Mouse (Mus musculus) left cerebral cortex, postnatal 4 days (tissue): ENCODE data around the gene Txnl4b. TPM values are rescaled to one million over a fixed set of nuclear protein-coding genes. Genes with fewer than 3 reads are reported as not detected.

ENCODE experiments used
- DNase-seq: peaks from one replicate; pipeline ENCODE4 v3.0.0-alpha.2; 2022
- intact Hi-C: fragments of 180-260 bp; cut with DNase I; formaldehyde crosslinking; loops from one replicate; pipeline ENCODE4 v1.15.1; 2025
- total RNA-seq, 2 experiments: library from RNA; stranded (reverse); gene quantifications; 2 replicates each; pipeline ENCODE4 v1.2.3; 2021

Gene Txnl4b
- 1 to 10 TPM; 8.7 to 9.2 TPM for total RNA-seq

DNA sequence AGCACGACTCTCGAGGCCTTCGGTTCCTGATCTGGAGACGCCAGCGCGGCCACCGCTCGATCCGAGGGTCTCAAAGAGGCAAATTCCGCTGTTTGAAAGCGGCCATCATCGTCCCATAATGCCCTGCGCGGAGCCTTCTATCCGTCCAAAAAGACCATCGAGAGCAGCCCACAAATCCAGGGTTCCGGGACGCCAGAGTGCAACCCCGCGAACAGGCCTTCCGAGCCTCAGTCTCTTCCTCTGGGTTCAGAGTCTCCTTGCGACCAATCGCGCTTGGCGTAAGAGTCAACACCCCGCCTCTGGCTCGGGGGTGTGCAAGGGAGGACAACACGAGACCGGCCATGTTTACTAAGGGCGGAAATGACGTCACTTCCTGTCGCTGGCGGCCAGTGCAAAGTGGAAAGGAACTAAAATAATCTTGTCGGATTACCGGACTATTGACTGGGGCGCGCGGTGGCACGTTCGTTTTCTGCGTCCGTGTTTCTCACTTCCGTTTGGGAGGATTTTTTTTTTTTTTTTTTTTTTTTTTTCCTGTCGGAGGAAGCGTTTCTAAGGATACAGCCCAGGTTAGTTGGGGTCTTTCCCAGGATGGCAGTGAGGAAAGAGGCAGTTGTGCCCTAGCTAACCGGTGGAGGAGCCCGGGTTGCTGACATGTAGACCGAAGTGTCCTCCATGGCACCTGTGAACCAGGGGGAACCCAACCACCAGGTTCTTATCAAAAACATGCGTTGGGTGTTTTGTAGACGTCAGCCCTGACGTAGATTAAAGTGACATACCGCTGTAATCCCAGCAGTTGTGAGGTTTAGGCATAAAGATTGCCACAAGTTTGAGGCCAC lies at the start of gene Txnl4b, which contains the start of gene Dhx38:
Gene Txnl4b, plus strand, starts transcription at position 395 of the 836 bp plus-strand sequence.
Gene Dhx38, minus strand, starts transcription at position 364 of the 836 bp plus-strand sequence.
- intact Hi-C loops, result no loop called here
- peak; percentile 98 for DNase-seq

DNA sequence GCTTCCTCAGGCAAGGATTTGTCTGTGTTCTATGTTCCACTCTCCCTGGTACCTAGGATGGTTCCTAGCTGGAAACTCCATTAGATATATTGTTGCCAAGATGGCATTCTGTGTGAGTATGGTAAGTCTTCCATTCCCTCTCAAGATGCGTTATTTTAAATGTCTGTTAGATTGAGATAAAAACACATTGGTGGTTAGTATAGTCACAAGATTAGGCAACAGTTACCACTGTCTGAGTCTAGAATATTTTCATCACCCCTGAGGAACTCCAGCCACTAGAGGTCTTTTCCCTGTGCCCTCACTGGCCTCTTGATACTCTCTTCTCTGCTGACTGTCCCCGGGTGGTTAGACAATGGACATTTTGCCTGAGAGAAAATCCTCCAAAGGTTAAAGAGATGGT lies 41.7 kb upstream of the Txnl4b start:
- no peak for DNase-seq
- intact Hi-C loops, result no loop called here

DNA sequence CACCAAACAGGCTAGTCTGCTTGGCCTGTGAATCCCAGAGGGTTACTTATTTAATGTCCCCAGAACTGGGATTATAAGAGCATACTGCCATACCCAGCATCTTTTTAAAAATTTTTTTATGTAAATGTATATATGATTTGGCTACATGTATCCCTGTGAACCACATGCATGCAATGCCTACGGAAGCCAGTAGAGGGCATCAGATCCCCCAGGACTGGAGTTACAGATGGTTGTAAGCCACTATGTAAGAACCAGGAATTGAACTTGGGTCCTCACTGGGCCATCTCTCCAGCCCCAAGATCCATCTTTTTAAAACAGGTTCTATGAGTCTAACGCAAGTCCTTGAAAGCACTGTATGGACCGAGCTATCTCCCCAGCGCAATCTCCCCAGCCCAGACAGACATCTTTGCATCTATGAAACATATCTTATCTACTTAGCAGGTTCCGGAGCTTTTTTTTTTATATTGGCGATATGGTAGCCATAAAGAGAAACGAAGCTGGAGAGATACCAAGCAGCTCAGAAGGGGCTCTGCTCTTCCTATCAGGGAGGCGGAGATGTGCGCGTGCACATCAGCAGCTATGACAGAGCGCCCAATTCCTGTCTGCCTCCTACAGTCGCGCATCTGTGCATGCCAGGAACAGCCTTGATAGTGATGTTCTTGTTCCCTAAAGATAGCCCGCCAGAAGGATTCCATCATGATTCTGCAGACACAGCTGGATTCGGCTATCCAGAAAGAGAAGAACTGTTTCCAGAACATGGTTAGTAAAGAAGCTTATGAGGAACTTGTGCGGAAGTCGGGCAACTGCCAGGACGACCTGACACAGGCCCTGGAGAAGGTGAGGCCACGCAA lies 30.3 kb upstream of the Txnl4b start:
- intact Hi-C loops, result no loop called here
- peak; percentile 49 for DNase-seq

DNA sequence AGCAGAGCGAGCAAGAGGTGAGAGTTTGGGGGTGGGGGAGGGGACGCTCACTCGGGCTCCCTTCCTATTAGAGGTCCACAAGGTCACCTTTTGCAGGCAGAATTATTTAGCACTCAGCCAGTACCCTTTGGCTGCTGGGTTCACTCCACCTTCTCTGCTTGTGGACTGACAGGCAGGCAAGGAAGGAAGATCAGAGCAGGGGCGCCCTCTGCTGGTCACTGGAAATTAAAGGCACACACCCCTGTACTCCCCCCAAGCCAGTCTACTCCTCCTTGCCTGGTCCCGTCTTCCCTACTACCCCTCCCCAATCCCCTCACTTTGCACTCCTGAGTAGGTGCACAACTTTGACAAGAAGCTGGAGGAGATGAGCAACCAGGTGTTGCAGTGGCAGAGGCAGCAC lies 29.0 kb upstream of the Txnl4b start:
- DNase-seq, result peak; percentile 83
- intact Hi-C loops, result no loop called here

DNA sequence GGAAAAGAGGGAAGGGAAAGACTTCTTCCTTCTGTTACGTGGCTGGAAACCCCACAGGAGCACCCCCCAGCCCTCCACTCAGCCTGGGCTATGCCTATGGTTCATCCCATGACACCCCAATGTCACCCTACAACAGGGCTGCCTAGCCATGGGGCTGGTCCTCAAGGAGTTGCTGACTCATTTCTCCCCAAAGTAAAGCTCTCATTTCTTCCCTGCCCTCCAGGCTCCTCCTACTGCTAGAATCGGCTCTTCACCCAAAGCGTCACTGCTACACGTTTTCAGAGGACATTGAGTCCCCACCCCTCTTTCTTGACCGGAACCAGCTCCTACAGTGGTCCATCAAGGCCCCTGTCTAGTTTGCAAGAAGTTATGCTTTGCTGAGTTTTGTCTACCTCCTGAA lies 23.5 kb upstream of the Txnl4b start:
- intact Hi-C loops, result no loop called here
- no peak for DNase-seq

DNA sequence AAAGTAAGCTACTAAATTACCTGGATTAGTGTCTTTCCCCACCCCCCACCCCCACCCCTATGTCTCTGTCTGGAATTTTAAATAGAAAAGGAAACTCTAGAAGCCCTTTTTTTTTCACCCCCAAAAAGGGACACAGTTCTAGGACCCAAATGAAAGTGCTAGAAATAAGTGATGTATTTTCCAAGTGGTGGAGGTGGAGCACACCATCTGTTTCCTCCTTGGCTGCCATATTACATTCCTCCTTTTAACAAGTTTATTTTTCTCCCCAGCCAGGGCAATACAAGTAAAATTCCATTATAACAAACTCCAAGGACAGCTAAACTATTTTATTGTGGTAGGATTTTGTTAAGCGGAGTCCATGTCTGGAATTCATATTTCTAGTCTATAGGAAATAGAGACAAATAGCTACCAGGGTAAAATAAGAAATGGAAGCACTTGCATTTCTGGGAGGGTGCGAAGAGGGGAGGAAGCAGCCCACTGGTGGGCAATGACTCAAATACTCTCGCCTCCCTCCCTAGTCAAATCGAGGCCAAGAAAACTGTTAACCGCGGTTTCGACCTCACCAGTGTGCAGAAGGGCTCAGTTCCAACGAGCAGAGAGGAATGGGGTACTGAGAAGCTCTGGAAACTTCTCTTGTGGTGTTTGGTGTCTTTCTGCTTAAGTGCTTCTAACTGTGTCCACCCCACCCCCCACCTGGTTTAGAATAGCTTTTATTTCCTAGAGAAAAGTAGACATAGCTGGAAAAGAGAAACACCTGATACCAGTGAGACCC lies 22.8 kb upstream of the Txnl4b start:
- intact Hi-C loops, result no loop called here
- no peak for DNase-seq

DNA sequence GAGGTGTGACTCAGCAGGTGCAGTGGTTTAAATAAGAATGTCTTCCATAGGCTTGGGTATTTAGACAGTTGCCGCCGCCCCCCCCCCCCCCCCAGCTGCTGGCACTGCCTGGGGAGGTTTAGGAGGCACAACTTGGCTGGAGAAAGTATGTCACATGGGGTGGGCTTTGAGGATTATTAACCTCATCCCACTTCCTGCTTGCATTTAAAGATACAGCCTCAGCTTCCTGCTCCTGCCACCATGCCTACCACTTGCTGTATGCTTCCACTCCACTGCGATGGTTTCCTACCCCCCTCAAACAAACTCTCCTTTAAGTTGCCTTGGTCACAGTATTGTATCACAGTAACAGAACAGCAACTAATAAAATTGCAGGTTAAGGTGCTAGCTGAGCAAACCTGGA lies 21.6 kb upstream of the Txnl4b start:
- intact Hi-C loops, result no loop called here
- no peak for DNase-seq

DNA sequence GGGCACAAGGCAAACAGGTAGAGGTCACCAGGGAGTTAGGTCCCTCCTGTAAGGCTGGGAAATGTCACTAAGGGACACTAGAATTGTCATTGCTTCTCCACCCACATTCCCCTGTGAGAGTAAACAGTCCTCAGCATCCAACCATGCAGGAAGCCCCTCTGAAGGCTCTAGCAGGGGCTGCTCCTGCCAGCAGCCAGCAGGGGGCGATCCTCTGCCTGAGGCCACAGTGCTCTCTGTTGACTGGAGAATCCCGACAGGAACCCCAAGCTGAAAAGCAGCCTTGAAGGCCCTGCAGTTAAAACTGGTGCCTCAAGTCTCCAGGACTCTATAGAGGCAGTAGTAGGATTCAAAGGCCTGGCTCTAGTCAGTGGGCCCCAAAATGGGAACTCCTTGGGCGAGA lies 14.0 kb upstream of the Txnl4b start:
- peak; percentile 29 for DNase-seq
- intact Hi-C loops, result no loop called here

DNA sequence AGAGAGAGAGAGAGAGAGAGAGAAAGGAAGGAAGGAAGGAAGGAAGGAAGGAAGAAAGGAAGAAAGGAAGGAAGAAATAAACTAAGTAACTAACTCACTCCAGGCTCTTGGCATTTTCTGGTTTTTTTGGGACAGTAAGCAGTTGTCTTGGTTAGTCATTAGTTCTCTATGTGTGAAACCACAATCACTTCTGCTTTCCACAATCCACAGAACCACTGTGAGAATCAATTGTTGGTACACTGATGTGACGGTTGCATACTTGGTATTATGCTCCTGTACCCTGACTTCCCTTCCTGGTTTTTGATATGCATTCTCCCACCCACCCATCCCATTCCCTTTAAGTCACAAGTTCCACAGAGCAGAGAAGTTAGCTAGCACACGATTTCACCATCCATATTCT lies 1.8 kb upstream of the Txnl4b start:
- no peak for DNase-seq
- intact Hi-C loops, result no loop called here

DNA sequence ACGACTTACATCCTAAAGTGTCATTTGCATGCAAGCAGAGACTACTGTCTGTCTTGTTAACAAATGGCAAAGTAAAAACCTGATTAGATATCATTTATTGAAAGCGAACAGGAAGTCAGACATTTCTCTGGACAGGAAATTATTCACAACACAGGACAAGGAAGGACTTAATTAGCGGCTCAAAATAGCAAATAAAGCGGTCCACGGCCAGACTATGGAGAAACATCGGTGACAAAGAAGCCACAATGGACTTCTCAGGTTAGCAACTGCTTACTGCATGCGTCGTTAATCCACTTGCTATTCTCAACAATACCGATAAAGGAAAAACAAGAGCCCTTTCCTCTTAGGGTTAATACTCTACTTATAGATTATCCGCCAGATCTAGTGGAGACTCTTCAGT lies 926 bp upstream of the Txnl4b start:
- intact Hi-C loops, result no loop called here
- DNase-seq, result no peak

DNA sequence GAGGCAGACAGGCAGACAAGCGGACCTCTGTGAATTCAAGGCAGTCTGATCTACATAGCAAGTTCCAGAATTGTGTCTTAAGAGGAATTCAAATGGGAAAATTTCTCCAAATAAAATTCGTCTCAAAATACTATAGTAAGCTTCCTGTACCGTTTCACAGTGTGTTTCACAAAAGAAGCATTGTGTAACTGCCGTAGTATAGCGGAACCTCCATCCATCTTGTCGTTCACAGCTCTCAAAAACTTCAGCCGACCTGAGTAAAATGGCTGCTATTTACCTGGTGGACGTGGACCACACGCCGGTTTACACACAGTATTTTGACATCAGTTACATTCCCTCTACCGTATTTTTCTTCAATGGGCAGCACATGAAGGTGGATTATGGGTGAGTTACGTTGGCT lies 5.4 kb downstream of the Txnl4b start:
- no peak for DNase-seq
- intact Hi-C loops, result no loop called here

DNA sequence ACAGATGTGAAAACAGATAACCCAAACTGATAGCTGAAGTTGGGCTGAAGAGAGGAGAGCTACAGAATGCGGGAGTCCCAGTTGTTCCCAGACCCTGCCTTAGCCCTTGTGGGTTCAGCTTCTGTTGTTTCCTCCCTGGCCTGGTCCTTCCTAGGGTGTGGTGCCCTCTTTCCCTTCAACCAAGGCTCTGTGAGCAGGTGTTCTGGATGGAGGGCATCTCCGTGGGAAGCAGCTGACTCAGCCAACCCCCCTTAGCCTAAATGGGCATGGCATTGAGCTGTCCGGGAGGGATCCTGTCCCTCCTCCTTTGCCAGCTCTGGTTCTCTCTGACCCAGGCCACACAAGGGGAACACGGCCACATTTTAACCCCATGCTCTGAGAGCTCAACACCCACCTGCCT lies 10.6 kb downstream of the Txnl4b start:
- no peak for DNase-seq
- intact Hi-C loops, result no loop called here

DNA sequence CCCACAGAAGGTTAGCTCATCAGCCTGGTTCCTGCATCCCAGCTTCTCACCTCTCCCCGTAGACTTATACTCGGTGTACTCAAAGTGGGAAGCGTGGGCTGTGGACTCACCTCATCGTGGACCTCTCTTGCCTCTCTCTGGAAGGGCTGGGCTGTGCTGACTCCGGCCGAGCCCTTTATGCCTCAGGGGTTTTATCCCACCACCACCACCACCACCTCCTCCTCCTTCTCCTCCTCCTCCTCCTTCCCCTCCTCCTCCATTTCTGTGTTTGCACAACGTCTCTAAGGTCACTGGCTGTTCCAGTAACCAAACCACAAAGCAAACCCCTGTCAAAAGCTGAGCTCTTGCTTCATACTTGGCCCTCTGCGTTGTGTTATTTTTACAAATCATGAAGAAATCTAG lies 13.2 kb downstream of the Txnl4b start, which contains the start of gene Hp:
Gene Hp, minus strand, starts transcription at position 273 of the 402 bp plus-strand sequence.
- intact Hi-C loops, result no loop called here
- DNase-seq, result no peak

DNA sequence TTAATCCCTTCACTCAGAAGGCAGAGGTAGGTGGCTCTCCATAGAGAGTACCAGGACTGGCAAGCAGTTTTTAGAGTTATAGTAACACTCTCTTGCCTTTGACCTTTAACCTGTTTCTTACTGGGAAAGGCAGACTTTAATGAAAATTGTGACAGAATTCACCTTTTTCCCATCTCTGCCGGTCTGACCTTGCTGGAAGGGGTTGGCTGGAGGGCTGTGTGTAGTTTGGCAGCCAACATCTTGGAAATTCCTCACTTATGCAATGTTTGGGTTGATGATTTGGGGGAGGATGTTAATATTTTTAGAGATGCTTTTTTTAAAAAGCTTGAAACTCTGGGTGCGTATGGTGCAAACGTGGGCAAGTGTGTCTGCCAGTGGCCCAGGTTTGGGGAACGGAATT lies 18.6 kb downstream of the Txnl4b start:
- no peak for DNase-seq
- intact Hi-C loops, result no loop called here

DNA sequence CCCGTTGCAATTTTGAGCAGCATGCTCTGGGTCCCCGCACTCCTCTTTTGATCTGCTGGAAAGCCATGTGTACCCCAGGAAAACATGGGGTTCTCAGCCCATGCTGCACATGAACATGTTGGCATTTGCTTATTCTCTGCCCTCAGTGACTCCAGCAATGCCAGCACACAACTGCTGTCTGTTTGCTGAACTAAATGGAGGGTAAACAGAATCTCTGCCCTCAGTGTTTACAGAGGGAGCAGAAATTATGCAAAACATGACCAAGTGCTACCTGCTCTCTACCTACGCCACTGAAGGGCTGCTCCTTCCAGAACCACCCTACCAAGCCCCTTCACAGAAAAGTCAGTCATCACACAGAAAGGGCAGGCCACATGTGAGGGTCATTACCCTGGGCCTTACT lies 19.1 kb downstream of the Txnl4b start:
- intact Hi-C loops, result no loop called here
- DNase-seq, result no peak

DNA sequence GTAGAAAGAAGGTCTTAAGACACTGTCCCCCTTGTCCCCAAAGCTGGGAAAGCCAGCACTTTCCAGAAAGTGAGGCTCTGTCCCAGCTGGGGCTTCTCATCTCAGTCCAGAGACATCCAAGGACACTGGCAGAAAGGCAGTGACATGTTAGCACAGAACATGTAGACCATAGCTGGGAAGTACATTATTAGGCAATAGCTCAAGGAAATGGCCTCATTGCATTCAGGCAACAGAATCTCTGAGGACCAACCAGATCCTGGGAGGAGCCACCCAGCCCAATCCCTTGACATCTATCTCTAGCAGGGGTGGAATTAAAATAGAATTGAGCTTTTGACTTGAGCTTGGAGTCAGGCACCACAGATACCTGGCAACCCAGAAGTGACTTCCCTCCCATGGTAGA lies 20.0 kb downstream of the Txnl4b start:
- DNase-seq, result no peak
- intact Hi-C loops, result no loop called here

DNA sequence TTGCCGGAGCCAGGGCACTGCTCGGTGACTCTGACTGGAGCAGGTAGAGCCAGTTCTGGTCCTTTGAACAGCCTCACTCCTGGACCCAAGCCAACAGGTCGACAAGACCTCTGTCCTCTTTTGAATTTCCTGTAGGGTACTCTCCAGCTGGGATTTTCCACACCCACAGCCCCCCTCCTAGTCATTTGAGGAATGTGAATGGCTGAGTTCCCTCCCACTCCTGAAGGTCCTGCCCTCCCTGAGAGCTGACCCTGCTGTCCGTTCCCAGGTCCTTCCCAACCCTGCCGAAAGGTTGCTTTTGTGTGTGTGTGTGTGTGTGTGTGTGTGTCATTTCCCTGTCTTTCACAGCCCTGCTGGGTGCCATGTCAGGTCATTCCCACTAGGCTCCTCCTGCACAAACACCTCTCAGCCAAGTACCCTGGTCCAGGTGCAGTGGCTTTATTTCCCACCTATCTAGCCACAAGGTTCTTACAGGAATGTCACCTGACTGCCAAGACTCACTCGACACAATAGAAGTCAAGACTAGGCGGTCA lies 21.3 kb downstream of the Txnl4b start:
- no peak for DNase-seq
- intact Hi-C loops, result no loop called here

DNA sequence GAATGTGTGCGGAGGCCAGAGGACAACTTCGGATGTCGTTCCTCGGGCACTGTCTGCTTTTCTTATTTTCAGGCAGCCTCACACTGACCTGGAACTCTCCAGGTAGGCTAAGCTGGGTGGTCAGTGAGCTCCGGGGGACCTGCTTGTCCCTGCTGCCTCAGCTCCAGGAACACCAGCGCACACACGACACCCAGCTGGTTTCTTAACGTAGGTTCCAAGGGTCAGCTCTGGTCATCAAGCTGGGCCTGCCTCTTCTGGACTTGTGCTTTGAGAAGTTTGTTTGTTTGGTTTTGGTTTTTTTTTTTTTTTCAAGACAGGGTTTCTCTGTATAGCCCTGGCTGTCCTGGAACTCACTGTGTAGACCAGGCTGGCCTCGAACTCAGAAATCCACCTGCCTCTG lies 25.2 kb downstream of the Txnl4b start:
- intact Hi-C loops, result no loop called here
- DNase-seq, result no peak

DNA sequence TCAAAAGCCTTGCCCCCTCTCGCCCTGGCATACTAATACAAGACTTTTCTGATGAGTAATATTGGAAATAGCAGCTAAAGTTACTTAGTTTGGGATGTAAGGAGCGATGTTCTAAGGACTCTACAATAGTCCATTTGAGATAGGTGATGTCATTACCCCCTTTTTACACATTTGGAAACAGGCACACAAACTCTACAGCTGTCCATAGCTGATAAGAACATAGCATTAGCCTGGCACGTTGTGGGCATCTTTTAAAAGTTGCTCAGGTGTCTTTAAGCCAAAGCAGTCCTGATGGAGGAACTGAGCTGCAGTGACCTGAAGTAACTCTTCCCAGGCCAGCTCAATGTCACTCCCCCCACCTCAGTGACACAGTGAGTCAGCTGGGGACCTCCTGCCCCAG lies 25.7 kb downstream of the Txnl4b start:
- intact Hi-C loops, result no loop called here
- no peak for DNase-seq

DNA sequence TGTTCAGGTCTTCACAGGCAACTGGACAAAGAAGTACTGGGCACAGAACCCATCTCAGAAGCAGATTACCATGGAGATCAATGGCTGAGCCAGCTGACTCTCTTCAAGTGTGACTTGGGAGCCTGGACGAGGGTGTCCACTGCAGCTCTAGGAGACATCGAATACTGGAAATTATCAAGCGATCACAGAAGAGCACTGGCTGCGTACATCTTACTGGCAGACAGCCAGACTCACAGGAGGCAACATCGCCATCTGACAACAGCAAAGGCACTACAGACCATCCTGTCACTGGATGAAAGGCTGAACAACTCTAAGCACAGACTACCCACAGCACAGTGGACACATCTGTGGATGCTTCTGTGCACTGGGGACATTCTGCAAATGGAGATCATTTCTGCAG lies 26.5 kb downstream of the Txnl4b start:
- intact Hi-C loops, result no loop called here
- DNase-seq, result no peak
